Mouse (Mus musculus) granulocyte monocyte progenitor cell, adult 5-6 weeks (primary cell): ENCODE data around the gene Ovol3. TPM values are rescaled to one million over a fixed set of nuclear protein-coding genes. Genes with fewer than 3 reads are reported as not detected.
"Not testable (repeated sequence)": the region's sequence is repeated elsewhere in the genome, so short reads cannot be mapped to it uniquely, and the experiment has no call there.

ENCODE experiments used
- ATAC-seq: replicated peaks from 2 replicates; pipeline ENCODE4 v1.8.0; 2016; ENCODE audit warnings: mild to moderate bottlenecking, moderate TSS enrichment, inconsistent platforms; ENCODE audit not compliant: poor library complexity, severe bottlenecking
- total RNA-seq, 2 experiments: library from RNA; stranded (forward) in 1 of 2; stranded (reverse) in 1 of 2; fragments of 200-712, 200-1000 nt in 1 of 2; fragments of >200 nt in 1 of 2; fragmentation: Nextera tagmentation in 1 of 2; gene quantifications; 2 replicates each; pipeline ENCODE4 v1.2.3; 2014 to 2017

The Ovol3 gene
- total RNA-seq (2014; fragmentation: Nextera tagmentation) (not detected in 2 replicates), total RNA-seq (2017) (not detected in 2 replicates)

- ATAC-seq = no peak
Observed at GRCm38 (mm10) chr7:30235625-30236024, at the start of gene Ovol3. Gene Ovol3 (minus strand): TSS chr7:30235725.

- no peak for ATAC-seq
Observed at GRCm38 (mm10) chr7:30282740-30283139, 47.2 kb upstream of the Ovol3 start.

GRCm38 (mm10) chr7:30281522-30281921 lies 46.0 kb upstream of the Ovol3 start:
- ATAC-seq = no peak

GRCm38 (mm10) chr7:30280670-30281138 lies 45.2 kb upstream of the Ovol3 start:
- ATAC-seq = peak; percentile 43

GRCm38 (mm10) chr7:30279951-30280669 lies 44.6 kb upstream of the Ovol3 start, which contains the start of the genes Thap8 and Wdr62:
Gene Thap8 (plus strand): TSS chr7:30280094.
Gene Wdr62 (minus strand): TSS chr7:30280419.
- ATAC-seq = peak; percentile 91

- no peak for ATAC-seq
Observed at GRCm38 (mm10) chr7:30279536-30279935, 44.0 kb upstream of the Ovol3 start.

- ATAC-seq = no peak
Observed at GRCm38 (mm10) chr7:30278911-30279310, 43.4 kb upstream of the Ovol3 start.

GRCm38 (mm10) chr7:30274383-30274782 lies 38.9 kb upstream of the Ovol3 start:
- ATAC-seq = no peak

- ATAC-seq = no peak
Observed at GRCm38 (mm10) chr7:30269641-30270040, 34.1 kb upstream of the Ovol3 start.

- no peak for ATAC-seq
Observed at GRCm38 (mm10) chr7:30266780-30267179, 31.3 kb upstream of the Ovol3 start.

GRCm38 (mm10) chr7:30265935-30266334 lies 30.4 kb upstream of the Ovol3 start:
- ATAC-seq = no peak

GRCm38 (mm10) chr7:30265531-30265930 lies 30.0 kb upstream of the Ovol3 start:
- 0 out of 2 replicates have a peak, but pooled peaks have one; percentile 22 for ATAC-seq

- ATAC-seq = peak; percentile 46
Observed at GRCm38 (mm10) chr7:30265041-30265440, 29.5 kb upstream of the Ovol3 start.

GRCm38 (mm10) chr7:30251956-30252954 lies 16.7 kb upstream of the Ovol3 start:
- no peak for ATAC-seq

- not testable (repeated sequence) for ATAC-seq
Observed at GRCm38 (mm10) chr7:30237374-30237773, 1.8 kb upstream of the Ovol3 start.

- no peak for ATAC-seq
Observed at GRCm38 (mm10) chr7:30235091-30235490, 434 bp downstream of the Ovol3 start.

GRCm38 (mm10) chr7:30234276-30234858 lies 1.2 kb downstream of the Ovol3 start:
- ATAC-seq = no peak

- no peak for ATAC-seq
Observed at GRCm38 (mm10) chr7:30233387-30233786, 2.1 kb downstream of the Ovol3 start.

GRCm38 (mm10) chr7:30232631-30233148 lies 2.8 kb downstream of the Ovol3 start:
- ATAC-seq = peak; percentile 41
